Mouse (Mus musculus) liver (tissue): ENCODE results near the gene Cdipt.

Experiments
- DNase-seq: peaks from one replicate; pipeline ENCODE4 v3.0.0-alpha.2; 2020; ENCODE audit warnings: mixed read lengths

The Cdipt gene

GRCm38 (mm10) chr7:126975950-126976866, 494 bp downstream of the Cdipt start, which contains the start of gene Cdiptos:
Cdiptos (minus strand) TSS chr7:126976098.
- DNase-seq, result peak; percentile 97

DNA sequence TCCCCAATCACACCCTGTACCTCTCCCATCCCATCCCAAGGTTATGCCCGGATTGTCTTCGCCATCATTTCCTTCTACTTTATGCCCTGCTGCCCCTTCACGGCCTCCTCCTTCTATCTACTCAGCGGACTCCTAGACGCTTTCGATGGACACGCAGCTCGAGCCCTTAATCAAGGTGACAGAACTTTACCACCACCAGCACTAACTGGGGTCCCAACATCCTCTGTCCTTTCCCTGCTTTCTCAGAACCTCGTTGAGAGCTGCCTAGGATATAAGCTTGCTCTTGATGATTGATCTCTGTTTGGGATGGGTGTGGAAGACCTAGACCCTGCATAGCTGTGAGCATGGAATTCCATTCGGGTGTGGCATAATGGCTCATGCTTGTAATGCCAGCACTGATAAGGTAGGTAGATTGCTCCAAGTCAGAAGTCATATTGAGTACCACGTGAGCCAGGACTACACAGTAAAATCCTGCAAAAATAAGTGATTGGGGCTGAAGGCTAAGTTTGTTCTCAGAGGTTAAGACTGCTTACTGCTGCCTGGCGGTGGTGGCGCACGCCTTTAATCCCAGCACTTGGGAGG, 1.3 kb downstream of the Cdipt start:
- DNase-seq, result peak; percentile 18

GRCm38 (mm10) chr7:126978841-126979240, 3.1 kb downstream of the Cdipt start:
- DNase-seq, result no peak

DNA sequence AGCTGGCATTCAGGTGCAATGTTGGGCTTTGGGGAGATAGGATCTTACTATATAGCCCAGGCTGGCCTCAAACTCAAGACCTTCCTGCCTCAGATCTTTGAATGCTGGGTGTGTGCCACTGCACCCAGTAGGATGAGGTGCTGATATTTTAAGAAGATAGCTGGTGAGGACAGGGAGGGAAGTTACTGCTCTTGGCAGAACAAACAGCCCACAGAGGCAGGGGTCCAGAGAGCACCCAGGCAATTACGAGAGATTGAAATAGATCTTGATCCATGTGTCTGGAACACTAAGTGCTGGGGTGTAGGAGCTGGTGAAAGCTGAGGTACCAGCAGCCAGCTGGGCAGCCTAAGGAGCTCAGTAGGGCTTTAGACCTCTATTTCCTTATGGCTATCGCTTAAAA, 5.9 kb downstream of the Cdipt start:
- DNase-seq, result no peak

DNA sequence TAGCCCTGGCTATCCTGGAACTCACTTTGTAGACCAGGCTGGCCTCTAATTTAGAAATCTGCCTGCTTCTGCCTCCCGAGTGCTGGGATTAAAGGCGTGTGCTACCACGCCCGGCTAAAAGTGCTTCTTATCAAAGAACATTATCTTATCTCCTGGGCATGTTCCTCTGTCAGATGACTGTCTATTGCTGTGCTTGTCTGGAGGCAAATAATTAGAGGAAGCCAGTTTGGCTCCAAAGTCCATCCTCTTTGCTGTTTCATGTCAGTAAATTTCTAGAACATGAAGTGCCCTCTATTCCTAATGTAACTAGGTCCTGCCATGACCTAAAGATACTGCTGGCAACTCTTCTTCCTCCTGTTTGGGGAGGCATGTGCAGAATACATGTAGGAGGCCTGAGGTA, 6.3 kb downstream of the Cdipt start:
- DNase-seq, result no peak

- DNase-seq, result no peak
Observed at GRCm38 (mm10) chr7:126983113-126983512, 7.4 kb downstream of the Cdipt start.

DNA sequence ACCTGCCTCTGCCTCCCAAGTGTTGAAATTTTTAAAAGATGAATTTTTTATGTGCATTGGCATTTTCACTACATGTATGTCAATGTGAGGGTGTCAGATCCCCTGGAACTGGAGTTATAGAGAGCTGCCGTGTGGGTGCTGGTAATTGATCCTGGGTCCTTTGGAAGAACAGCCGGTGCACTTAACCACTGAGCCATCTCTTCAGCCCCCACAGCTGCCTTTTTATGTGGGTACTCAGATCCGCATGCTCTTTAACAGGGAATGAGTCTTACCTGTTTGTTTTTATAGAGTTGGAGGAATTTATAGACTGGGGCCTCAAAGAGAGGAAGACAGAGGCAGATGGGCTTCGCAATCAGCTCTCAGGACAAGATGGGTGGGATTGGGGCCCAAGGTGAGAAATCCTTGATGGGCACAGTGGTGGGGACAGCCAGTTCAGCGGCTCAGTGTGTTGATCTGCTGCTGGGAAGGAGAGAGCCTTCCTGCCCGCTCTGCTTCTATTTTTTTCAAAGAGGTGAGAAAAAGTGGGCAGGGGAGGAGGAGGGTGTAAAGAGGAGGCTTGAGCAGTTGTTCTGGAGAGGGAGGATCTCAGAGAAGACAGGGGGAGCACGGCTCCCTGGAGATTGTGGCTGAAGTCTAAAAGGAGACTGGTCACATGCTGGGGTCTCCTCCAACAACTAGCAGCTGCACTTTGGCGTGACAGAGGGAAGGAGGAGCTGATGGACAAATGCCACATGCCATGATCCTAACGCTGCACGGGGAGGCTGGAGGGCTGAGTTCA, 9.1 kb downstream of the Cdipt start:
- DNase-seq, result no peak

DNA sequence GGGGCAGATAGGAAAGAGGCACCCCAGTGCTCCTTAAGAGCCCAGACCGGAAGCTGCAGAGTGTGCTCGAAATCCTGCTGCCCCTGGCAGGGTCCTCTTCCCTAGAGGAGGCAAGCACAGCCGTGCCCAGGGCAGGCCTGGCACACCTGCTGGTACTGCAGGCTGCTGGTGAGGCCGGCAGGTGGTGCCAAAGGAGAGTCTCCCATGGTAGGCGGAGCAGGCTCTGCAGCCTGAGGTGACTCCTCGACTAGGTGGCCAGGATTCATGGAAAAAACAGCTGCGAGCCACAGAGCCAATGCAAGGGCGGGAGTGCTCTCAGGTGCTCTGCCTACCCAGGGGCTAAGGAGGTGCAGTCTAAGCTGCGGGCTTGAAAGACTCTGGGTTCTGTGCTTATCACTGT, 10.6 kb downstream of the Cdipt start:
- DNase-seq, result peak; percentile 30

GRCm38 (mm10) chr7:126988816-126989215, 13.1 kb downstream of the Cdipt start:
- no peak for DNase-seq

- no peak for DNase-seq
Observed at GRCm38 (mm10) chr7:126996449-126996848, 20.7 kb downstream of the Cdipt start.

DNA sequence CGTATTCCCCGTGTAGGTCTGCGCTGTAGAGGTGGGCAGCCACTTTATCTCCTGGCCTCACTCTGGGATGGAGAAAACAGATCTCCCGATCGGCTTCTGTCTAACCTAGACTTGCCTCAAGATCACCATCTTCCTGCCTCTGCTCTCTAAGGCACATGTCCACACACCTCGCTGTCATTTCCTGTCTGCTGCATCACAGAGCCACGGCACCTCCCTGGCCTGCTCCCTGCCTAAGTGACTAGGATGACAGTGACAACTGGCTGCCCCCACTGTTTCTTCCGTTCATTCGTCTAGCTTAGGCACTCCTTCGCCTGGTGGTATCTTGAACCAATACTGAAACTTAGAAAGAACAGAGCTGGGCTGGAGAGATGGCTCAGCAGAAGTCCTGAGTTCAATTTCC, 23.9 kb downstream of the Cdipt start:
- DNase-seq, result no peak

DNA sequence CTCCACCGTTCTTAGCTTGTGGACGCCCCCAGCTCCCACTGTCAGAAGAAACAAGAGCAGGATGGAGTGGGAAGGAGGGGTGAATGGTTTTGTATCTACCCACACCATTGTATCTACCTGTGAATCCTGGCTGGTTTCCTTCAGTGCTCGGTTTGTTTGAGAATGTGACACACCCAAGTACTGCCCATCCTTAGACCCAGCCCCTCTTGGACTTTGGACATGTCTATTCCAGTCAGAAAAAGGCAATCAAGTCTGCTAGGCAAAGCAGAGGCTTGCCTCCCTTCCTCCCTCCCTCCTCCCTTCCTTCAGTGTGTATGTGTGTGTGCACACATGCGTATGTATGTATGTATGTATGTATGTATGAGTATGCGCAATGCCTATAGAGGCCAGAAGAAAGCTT, 27.9 kb downstream of the Cdipt start:
- no peak for DNase-seq

GRCm38 (mm10) chr7:127004122-127004875, 28.6 kb downstream of the Cdipt start:
- DNase-seq, result no peak

GRCm38 (mm10) chr7:127007313-127008024, 31.8 kb downstream of the Cdipt start:
- no peak for DNase-seq

DNA sequence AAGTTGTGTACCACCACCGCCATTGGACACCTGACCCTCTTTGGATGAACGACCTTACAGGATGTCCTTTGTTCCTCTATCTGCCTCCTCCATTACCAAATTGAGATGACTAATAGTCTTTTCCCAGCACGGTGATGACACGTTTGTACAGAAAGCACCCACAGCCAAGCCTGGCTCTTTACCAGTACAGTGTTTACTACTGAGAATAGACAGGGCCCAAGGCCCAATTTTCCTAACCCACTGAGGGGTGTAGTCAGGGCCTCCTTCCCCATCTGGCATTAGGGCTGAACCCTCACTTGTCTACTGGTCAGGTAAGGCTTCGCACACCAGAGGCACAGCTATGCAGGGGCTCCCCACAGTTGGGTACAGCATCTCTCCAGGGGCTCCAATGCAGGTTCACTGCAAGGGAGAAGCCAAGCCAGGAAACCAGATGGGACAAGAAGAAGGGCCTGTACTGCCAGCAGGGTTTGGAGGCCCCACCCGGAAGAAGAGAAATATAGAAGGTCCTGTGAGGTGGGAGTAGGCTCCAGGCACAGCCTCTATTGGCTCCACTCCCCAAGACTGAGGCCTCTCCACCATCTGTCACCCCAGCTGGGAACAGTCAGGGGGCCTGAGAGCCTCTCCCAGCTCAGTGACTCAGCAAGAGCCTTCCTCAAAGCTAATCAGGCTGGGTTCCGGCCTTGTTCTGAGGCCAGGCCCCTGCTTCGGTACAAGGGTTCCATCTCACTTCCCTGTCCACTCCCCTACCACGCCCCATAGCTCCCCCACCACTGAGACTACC, 32.7 kb downstream of the Cdipt start:
- peak; percentile 86 for DNase-seq

GRCm38 (mm10) chr7:127009307-127010085, 33.8 kb downstream of the Cdipt start:
- DNase-seq, result no peak

- no peak for DNase-seq
Observed at GRCm38 (mm10) chr7:127011051-127011450, 35.3 kb downstream of the Cdipt start.

DNA sequence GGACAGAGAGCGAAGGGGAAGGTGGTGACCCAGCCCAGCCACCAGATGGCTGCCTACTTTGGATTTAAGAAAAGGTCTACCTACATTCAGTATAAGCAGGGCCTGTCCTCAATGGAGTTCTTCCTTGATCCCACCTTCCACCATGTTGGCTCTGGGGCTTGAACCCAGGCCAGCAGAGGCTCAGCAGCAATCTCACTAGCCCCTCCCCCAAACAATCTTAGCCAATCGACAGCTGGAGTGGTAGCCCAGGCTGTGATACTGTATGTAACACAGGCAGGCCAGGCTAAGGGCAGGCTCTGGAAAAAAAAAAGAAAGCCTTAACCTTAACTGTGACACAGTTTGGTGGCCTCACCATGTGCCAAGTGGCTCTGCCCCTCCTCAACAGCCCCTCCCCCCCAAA, 36.0 kb downstream of the Cdipt start:
- no peak for DNase-seq

GRCm38 (mm10) chr7:127012374-127012773, 36.7 kb downstream of the Cdipt start:
- DNase-seq, result no peak

- no peak for DNase-seq
Observed at GRCm38 (mm10) chr7:127012845-127013244, 37.1 kb downstream of the Cdipt start.
